Mouse (Mus musculus) cortical plate, adult 2 months (tissue): ENCODE data around the gene Ptpn14.

Experiments used
- CTCF ChIP-seq: fragments of 200-500 bp; IDR thresholded peaks from 2 replicates; pipeline ENCODE4 v1.5.1; 2011; ENCODE audit warnings: mild to moderate bottlenecking, control low read depth, low read length; ENCODE audit not compliant: insufficient read depth; ENCODE audit errors: extremely low read depth
- POLR2A ChIP-seq: fragments of 200-500 bp; IDR thresholded peaks from 2 replicates; pipeline ENCODE4 v1.6.1; 2011; ENCODE audit warnings: mild to moderate bottlenecking, low read length, control low read depth; ENCODE audit not compliant: insufficient read depth; ENCODE audit errors: extremely low read depth

GRCm38 (mm10) chr1:189854646-189855045, 126.6 kb downstream of the Ptpn14 start:
- TF ChIP-seq CTCF (no peak), POLR2A (no peak)
